Mouse (Mus musculus) limb, embryonic 11.5 days (tissue): ENCODE measurements at regions not wholly inside any gene's neighbourhood (a gene's known extent, or its start where the extent isn't known, plus 50 kb on each side); places are given as distances from the start of the nearest gene placed in this dataset.

Experiments used
- ATAC-seq: fragments of 200-750 bp; cut with Nextera tagmentation; 2 replicates; pipeline ENCODE4 v1.8.0; 2017; ENCODE audit warnings: low read depth; ENCODE audit not compliant: insufficient number of reproducible peaks, low FRiP score, low TSS enrichment
- DNase-seq: peaks from one replicate; pipeline ENCODE4 v3.0.0-alpha.2; 2015; ENCODE audit warnings: low spot score
- H3K27ac ChIP-seq: fragments of 300-500 bp; sonication (generic); replicated peaks from 2 replicates; pipeline ENCODE4 v1.5.1; 2014; ENCODE audit warnings: low read depth, mild to moderate bottlenecking, low read length
- H3K27me3 ChIP-seq: fragments of 300-500 bp; sonication (generic); 2 replicates; pipeline ENCODE4 v1.6.1; 2014; ENCODE audit warnings: mild to moderate bottlenecking, low read length, mixed read lengths; ENCODE audit not compliant: control insufficient read depth, insufficient read depth
- H3K36me3 ChIP-seq: fragments of 300-500 bp; sonication (generic); 2 replicates; pipeline ENCODE4 v1.6.1; 2014; ENCODE audit warnings: mild to moderate bottlenecking, low read length, moderate library complexity, mixed read lengths; ENCODE audit not compliant: control insufficient read depth, insufficient read depth
- H3K4me1 ChIP-seq: fragments of 300-500 bp; sonication (generic); 2 replicates; pipeline ENCODE4 v1.6.1; 2014; ENCODE audit warnings: low read length, mixed read lengths; ENCODE audit not compliant: control insufficient read depth, insufficient read depth
- H3K4me2 ChIP-seq: fragments of 300-500 bp; sonication (generic); 2 replicates; pipeline ENCODE4 v1.6.1; 2014; ENCODE audit warnings: low read depth, mild to moderate bottlenecking, moderate library complexity; ENCODE audit not compliant: severe bottlenecking
- H3K4me3 ChIP-seq: fragments of 300-500 bp; sonication (generic); 2 replicates; pipeline ENCODE4 v1.5.1; 2014; ENCODE audit warnings: low read depth, low read length
- H3K9ac ChIP-seq: fragments of 300-500 bp; sonication (generic); 2 replicates; pipeline ENCODE4 v1.6.1; 2014; ENCODE audit warnings: mild to moderate bottlenecking, low read length
- H3K9me3 ChIP-seq: fragments of 300-500 bp; sonication (generic); 2 replicates; pipeline ENCODE4 v1.6.1; 2016; ENCODE audit warnings: low read length; ENCODE audit not compliant: control insufficient read depth
- WGBS: fragments of 180-500 bp; shearing (Covaris S2); extraction: QIAGEN DNeasy Blood & Tissue Kit; methylation state at CpG from one replicate; pipeline ENCODE4 v1.1.7; 2014; 5-methylcytosine and 5-hydroxymethylcytosine counted together

- Histone ChIP-seq H3K9me3 (no peaks in the 10 kb centered on the region), H3K4me3 (no peak overlapping the region), H3K4me1 (peaks cover 14% of the 10 kb centered on the region), H3K9ac (no peak overlapping the region), H3K27ac (no peak overlapping the region), H3K36me3 (no peaks in the 10 kb centered on the region), H3K27me3 (no peaks in the 10 kb centered on the region), H3K4me2 (no peak overlapping the region)
- WGBS, result 90% methylated on average over 6 of the region's 6 CpGs
- DNase-seq, result no peak
- ATAC-seq, result no peak
Observed at GRCm38 (mm10) chr11:84712731-84713130, 106.6 kb downstream of the Mrm1 start.

GRCm38 (mm10) chr11:84711886-84712285, 107.4 kb downstream of the Mrm1 start:
- 66% methylated on average over 6 of the region's 6 CpGs for WGBS

GRCm38 (mm10) chr11:84708222-84708730, 111.0 kb downstream of the Mrm1 start:
- H3K4me1 ChIP-seq, result peaks cover 26% of the 10 kb centered on the region
- DNase-seq (no peak), ATAC-seq (no peak)
- no peak overlapping the region for H3K4me3 ChIP-seq
- H3K9ac ChIP-seq, result no peak overlapping the region
- no peaks in the 10 kb centered on the region for H3K9me3 ChIP-seq
- H3K36me3 ChIP-seq, result no peaks in the 10 kb centered on the region
- 35% methylated on average over 10 of the region's 10 CpGs for WGBS
- no peaks in the 10 kb centered on the region for H3K27me3 ChIP-seq
- H3K27ac ChIP-seq, result no peak overlapping the region; the same call in 1 of the 2 replicates
- H3K4me2 ChIP-seq, result no peak overlapping the region; the same call in 1 of the 2 replicates

More at GRCm38 (mm10) chr11:84711886-84712285, 107.4 kb downstream of the Mrm1 start:
- no peak overlapping the region for H3K4me3 ChIP-seq
- H3K4me1 ChIP-seq, result peaks cover 23% of the 10 kb centered on the region
- H3K9ac ChIP-seq, result no peak overlapping the region
- H3K9me3 ChIP-seq, result no peaks in the 10 kb centered on the region
- DNase-seq (no peak), ATAC-seq (no peak)
- H3K27me3 ChIP-seq, result no peaks in the 10 kb centered on the region
- no peak overlapping the region for H3K4me2 ChIP-seq
- no peak overlapping the region for H3K27ac ChIP-seq
- no peaks in the 10 kb centered on the region for H3K36me3 ChIP-seq

- H3K4me3 ChIP-seq, result no peak overlapping the region
- WGBS, result 9% methylated on average over 10 of the region's 10 CpGs
- no peak overlapping the region; the same call in 1 of the 2 replicates for H3K27ac ChIP-seq
- H3K9ac ChIP-seq, result no peak overlapping the region
- no peaks in the 10 kb centered on the region for H3K9me3 ChIP-seq
- H3K4me2 ChIP-seq, result peak overlapping the region; percentile 11; the same call in 1 of the 2 replicates
- ATAC-seq (no peak), DNase-seq (peak; percentile 57)
- peaks cover 26% of the 10 kb centered on the region for H3K4me1 ChIP-seq
- H3K36me3 ChIP-seq, result no peaks in the 10 kb centered on the region
- H3K27me3 ChIP-seq, result no peaks in the 10 kb centered on the region
Observed at GRCm38 (mm10) chr11:84707772-84708171, 111.5 kb downstream of the Mrm1 start.

GRCm38 (mm10) chr11:84706692-84707091, 112.6 kb downstream of the Mrm1 start:
- no peak overlapping the region for H3K27ac ChIP-seq
- no peaks in the 10 kb centered on the region for H3K27me3 ChIP-seq
- DNase-seq, result no peak
- H3K4me2 ChIP-seq, result no peak overlapping the region
- ATAC-seq, result no peak
- H3K9ac ChIP-seq, result no peak overlapping the region
- peaks cover 27% of the 10 kb centered on the region for H3K4me1 ChIP-seq
- H3K4me3 ChIP-seq, result no peak overlapping the region
- WGBS, result 53% methylated on average over 6 of the region's 6 CpGs
- no peaks in the 10 kb centered on the region for H3K36me3 ChIP-seq
- H3K9me3 ChIP-seq, result no peaks in the 10 kb centered on the region

GRCm38 (mm10) chr11:84701319-84702175, 117.8 kb downstream of the Mrm1 start:
- H3K4me3 ChIP-seq, result no peak overlapping the region
- ATAC-seq, result no peak
- no peak overlapping the region for H3K4me2 ChIP-seq
- DNase-seq, result no peak
- H3K9me3 ChIP-seq, result no peaks in the 10 kb centered on the region
- no peak overlapping the region for H3K9ac ChIP-seq
- 11% methylated on average over 28 of the region's 28 CpGs for WGBS
- peaks cover 9% of the 10 kb centered on the region for H3K27me3 ChIP-seq
- peaks cover 6% of the 10 kb centered on the region for H3K4me1 ChIP-seq
- H3K36me3 ChIP-seq, result no peaks in the 10 kb centered on the region
- H3K27ac ChIP-seq, result no peak overlapping the region

GRCm38 (mm10) chr11:84697521-84697920, 121.8 kb downstream of the Mrm1 start:
- peaks cover 6% of the 10 kb centered on the region; the same call in 1 of the 2 replicates for H3K4me1 ChIP-seq
- WGBS, result 45% methylated on average over 5 of the region's 5 CpGs
- no peaks in the 10 kb centered on the region for H3K9me3 ChIP-seq
- ATAC-seq (no peak), DNase-seq (no peak)
- no peak overlapping the region for H3K27ac ChIP-seq
- H3K4me2 ChIP-seq, result no peak overlapping the region
- H3K36me3 ChIP-seq, result no peaks in the 10 kb centered on the region
- H3K27me3 ChIP-seq, result peaks cover 9% of the 10 kb centered on the region
- no peak overlapping the region for H3K9ac ChIP-seq
- no peak overlapping the region for H3K4me3 ChIP-seq

GRCm38 (mm10) chr11:84692638-84693037, 126.7 kb downstream of the Mrm1 start:
- no peak for DNase-seq
- Histone ChIP-seq H3K27ac (no peak overlapping the region), H3K9ac (no peak overlapping the region), H3K4me1 (no peaks in the 10 kb centered on the region), H3K36me3 (no peaks in the 10 kb centered on the region), H3K4me3 (no peak overlapping the region), H3K9me3 (no peaks in the 10 kb centered on the region), H3K4me2 (no peak overlapping the region), H3K27me3 (no peaks in the 10 kb centered on the region)
- 28% methylated on average over 9 of the region's 10 CpGs for WGBS
- ATAC-seq, result no peak
